7 mouse cellular contexts compared by ENCODE assay signal in the genomic region with DNA sequence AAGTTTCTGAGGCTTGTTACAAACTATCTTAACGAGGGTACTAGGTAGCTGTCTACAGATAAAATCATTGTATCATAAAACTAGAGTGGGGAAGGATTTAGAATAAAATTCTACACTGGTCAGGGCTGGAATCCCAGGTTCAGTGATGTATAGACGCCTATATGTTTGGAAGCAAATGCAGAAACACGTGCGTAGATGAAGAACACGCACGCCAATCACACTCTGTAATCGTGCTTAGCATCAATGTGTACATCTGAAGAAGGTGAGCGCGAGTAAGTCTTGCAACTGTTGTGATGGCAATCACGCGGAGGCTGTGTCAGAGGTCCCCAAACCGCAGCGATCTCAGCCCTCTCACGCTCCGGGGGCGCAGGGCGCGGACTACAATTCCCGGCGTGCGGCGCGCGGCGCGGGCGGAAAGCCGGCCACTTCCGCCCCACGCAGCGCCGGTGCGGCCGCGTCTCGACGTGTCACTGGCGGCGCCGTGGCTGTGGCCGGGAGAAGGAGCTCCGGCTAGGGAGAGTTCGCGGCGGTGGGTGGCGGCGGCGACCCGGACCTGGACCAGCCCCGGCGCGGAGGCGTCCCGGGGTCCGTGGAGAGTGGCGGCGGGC. TPM values are rescaled to one million over a fixed set of nuclear protein-coding genes. Genes with fewer than 3 reads are reported as not detected.
DNase-seq lines count a peak whose midpoint lies in the region; ATAC-seq and TF ChIP-seq lines count a peak whose summit lies in the region.

A gene (plus strand): TSS at position 536 of the 608 bp plus-strand sequence.

- H3K4me3 ChIP-seq in embryonic facial prominence, embryonic 11.5 days (ENCODE audit: low read depth, low read length) = peak within 1 kb of the TSS; percentile 98
- H3K4me3 ChIP-seq in kidney, adult 2 months (ENCODE audit: insufficient read depth, low read depth, low read length) = peak within 1 kb of the TSS; percentile 75
- peak within 1 kb of the TSS; percentile 100 for H3K4me3 ChIP-seq in limb, embryonic 12.5 days (replicated peaks)
- H3K4me3 ChIP-seq in midbrain, embryonic 15.5 days = peak within 1 kb of the TSS; percentile 93
- H3K4me3 ChIP-seq in spleen, adult 2 months (ENCODE audit: extremely low read depth, insufficient read depth, insufficient read length) = peak within 1 kb of the TSS; percentile 89

- no peaks in the 10 kb centered on the region for H3K27me3 ChIP-seq in embryonic facial prominence, embryonic 11.5 days (ENCODE audit: control insufficient read depth, insufficient read depth, low read length)
- H3K27me3 ChIP-seq in kidney, adult 2 months (replicated peaks; ENCODE audit: control insufficient read depth, insufficient read depth, low read length) = no peaks in the 10 kb centered on the region
- H3K27me3 ChIP-seq in limb, embryonic 12.5 days = no peaks in the 10 kb centered on the region
- H3K27me3 ChIP-seq in midbrain, embryonic 15.5 days (replicated peaks) = no peaks in the 10 kb centered on the region
- no peaks in the 10 kb centered on the region for H3K27me3 ChIP-seq in spleen, adult 2 months (ENCODE audit: control insufficient read depth, insufficient read depth, low read length)

- no peaks in the 10 kb centered on the region for H3K4me1 ChIP-seq in embryonic facial prominence, embryonic 11.5 days (ENCODE audit: control insufficient read depth, insufficient read depth, low read length)
- H3K4me1 ChIP-seq in kidney, adult 2 months (ENCODE audit: control insufficient read depth, insufficient read depth, low read length) = peaks cover 22% of the 10 kb centered on the region; the same call in 1 of the 2 replicates
- H3K4me1 ChIP-seq in limb, embryonic 12.5 days (replicated peaks) = peaks cover 35% of the 10 kb centered on the region
- H3K4me1 ChIP-seq in midbrain, embryonic 15.5 days = peaks cover 40% of the 10 kb centered on the region
- peaks cover 10% of the 10 kb centered on the region for H3K4me1 ChIP-seq in spleen, adult 2 months (ENCODE audit: control insufficient read depth, insufficient read depth, insufficient read length)

- peak within 1 kb of the TSS; percentile 68 for H3K27ac ChIP-seq in embryonic facial prominence, embryonic 11.5 days (replicated peaks; ENCODE audit: low read depth, low read length)
- peak within 1 kb of the TSS; percentile 87 for H3K27ac ChIP-seq in kidney, adult 2 months (ENCODE audit: insufficient read depth, low read depth, low read length)
- H3K27ac ChIP-seq in limb, embryonic 12.5 days = peak within 1 kb of the TSS; percentile 84
- peak within 1 kb of the TSS; percentile 80 for H3K27ac ChIP-seq in midbrain, embryonic 15.5 days
- H3K27ac ChIP-seq in spleen, adult 2 months (ENCODE audit: insufficient read depth, low read length) = peak within 1 kb of the TSS; percentile 91

- H3K9ac ChIP-seq in embryonic facial prominence, embryonic 11.5 days (replicated peaks; ENCODE audit: low read length) = peak within 1 kb of the TSS; percentile 93
- peak within 1 kb of the TSS; percentile 94 for H3K9ac ChIP-seq in limb, embryonic 12.5 days (replicated peaks)
- peak within 1 kb of the TSS; percentile 91 for H3K9ac ChIP-seq in midbrain, embryonic 15.5 days

- H3K4me2 ChIP-seq in embryonic facial prominence, embryonic 11.5 days (ENCODE audit: low read depth, low read length) = peak within 1 kb of the TSS; percentile 58
- peak within 1 kb of the TSS; percentile 64 for H3K4me2 ChIP-seq in limb, embryonic 12.5 days
- H3K4me2 ChIP-seq in midbrain, embryonic 15.5 days = peak within 1 kb of the TSS; percentile 70

- no peaks in the 10 kb centered on the region for H3K9me3 ChIP-seq in embryonic facial prominence, embryonic 11.5 days (replicated peaks; ENCODE audit: control insufficient read depth, low read length)
- no peaks in the 10 kb centered on the region for H3K9me3 ChIP-seq in limb, embryonic 12.5 days
- H3K9me3 ChIP-seq in midbrain, embryonic 15.5 days = no peaks in the 10 kb centered on the region

- DNase-seq in adrenal gland, postnatal 14 days = peak; percentile 92
- peak; percentile 89 for DNase-seq in embryonic facial prominence, embryonic 11.5 days (ENCODE audit: low spot score)
- peak; percentile 85 to 89 for DNase-seq in heart, adult 18-20 months
- peak; percentile 86 for DNase-seq in kidney, adult 2 months
- DNase-seq in spleen, adult 2 months (ENCODE audit: low read depth in 1 of 2, low spot score in 2 of 2) = peak; percentile 73 to 83

- WGBS in embryonic facial prominence, embryonic 11.5 days = 2% methylated on average over 38 of the region's 57 CpGs
- WGBS in kidney, adult 2 months = 1% methylated on average over 55 of the region's 57 CpGs
- WGBS in limb, embryonic 12.5 days = 1% methylated on average over 57 of the region's 57 CpGs
- WGBS in midbrain, embryonic 15.5 days = under 1% methylated on average over 57 of the region's 57 CpGs
- WGBS in spleen, adult 2 months = under 1% methylated on average over 57 of the region's 57 CpGs

- no peak for TF ChIP-seq CTCF in kidney, adult 2 months (conservative IDR thresholded peaks at IDR 0.05; ENCODE audit: insufficient read depth, insufficient read length, low read depth, low read length)
- TF ChIP-seq CTCF in spleen, adult 2 months (IDR thresholded peaks at IDR 0.05; ENCODE audit: extremely low read depth, insufficient read depth, insufficient read length, insufficient replicate concordance) = no peak

- TF ChIP-seq POLR2A in kidney, adult 2 months (IDR thresholded peaks at IDR 0.05; ENCODE audit: low read depth, low read length) = no peak
- peak; percentile 43 for TF ChIP-seq POLR2A in spleen, adult 2 months (IDR thresholded peaks at IDR 0.05; ENCODE audit: low read depth, low read length)

- no peaks in the 10 kb centered on the region for H3K36me3 ChIP-seq in embryonic facial prominence, embryonic 11.5 days (replicated peaks; ENCODE audit: control insufficient read depth, insufficient read depth, low read depth, low read length)
- no peaks in the 10 kb centered on the region; the same call in 1 of the 2 replicates for H3K36me3 ChIP-seq in kidney, adult 2 months (ENCODE audit: control insufficient read depth, insufficient read depth, low read length)
- H3K36me3 ChIP-seq in limb, embryonic 12.5 days = peaks cover 24% of the 10 kb centered on the region; the same call in 1 of the 2 replicates
- H3K36me3 ChIP-seq in midbrain, embryonic 15.5 days (replicated peaks) = no peaks in the 10 kb centered on the region
- H3K36me3 ChIP-seq in spleen, adult 2 months (ENCODE audit: control insufficient read depth, insufficient read depth, low read length) = no peaks in the 10 kb centered on the region; the same call in 1 of the 2 replicates

- ATAC-seq in embryonic facial prominence, embryonic 11.5 days (replicated peaks; ENCODE audit: insufficient number of reproducible peaks, low FRiP score, low TSS enrichment, low read depth) = peak; percentile 90
- peak; percentile 81 for ATAC-seq in limb, embryonic 12.5 days (ENCODE audit: insufficient number of reproducible peaks, insufficient read depth, low FRiP score, low TSS enrichment, low read depth)
- ATAC-seq in midbrain, embryonic 15.5 days (replicated peaks) = peak; percentile 98

RNA-seq across cellular contexts. Expression of the gene that starts here (rescaled TPM):
- total RNA-seq in adrenal gland, postnatal 14 days (2021) = 66.5 and 67.2 TPM in 2 replicates
- polyA plus RNA-seq in embryonic facial prominence, embryonic 11.5 days (2014; fragmentation: Nextera tagmentation; extraction: Ambion mirVana) = 69.7 and 71.2 TPM in 2 replicates
- 10 to 100 TPM; 46.7 to 47.9 TPM for total RNA-seq in heart, adult 18-20 months (2021)
- 63.0 and 64.9 TPM in 2 replicates for polyA plus RNA-seq in kidney, adult 2 months (2012; rRNA removed)
- 103 and 106 TPM in 2 replicates for polyA plus RNA-seq in limb, embryonic 12.5 days (2016; fragmentation: Nextera tagmentation; extraction: Ambion mirVana)
- polyA plus RNA-seq in midbrain, embryonic 15.5 days (2015; fragmentation: Nextera tagmentation; extraction: Ambion mirVana) = 42.8 TPM in 2 replicates
- 41.1 and 48.3 TPM in 2 replicates for polyA plus RNA-seq in spleen, adult 2 months (2012; rRNA removed)

Comparison
In these comparisons a context has a peak if more than half of its experiments do, and no peak if none do; other contexts are left out.
1. Peak in every context shown above with its lines: DNase-seq, ATAC-seq, H3K4me3 ChIP-seq and H3K27ac ChIP-seq.